Mouse (Mus musculus): ENCODE measurements around the gene Trp53i11. TPM values are rescaled to one million over a fixed set of nuclear protein-coding genes. Genes with fewer than 3 reads are reported as not detected.

Gene Trp53i11
- total and polyA plus RNA-seq, 3 experiments = 0.36 to 32.1 (median 0.73) TPM

GRCm38 (mm10) chr2:93178313-93178677, 9.1 kb upstream of the Trp53i11 start:
- in situ Hi-C loops (cut with MboI; ENCODE audit: low pct_ligation_motif_present, low pct_unique_long_range_greater_than_20kb, low sequenced_read_pairs) = loop anchor here (10.0 kb wide), 1 partner anchor 53 kb away; no protein-coding TSS in a partner anchor
- H3K36me3 ChIP-seq (replicated peaks in 1 of 2; ENCODE audit: control insufficient read depth in 1 of 2, insufficient read depth in 1 of 2, low read length in 1 of 2) = no peaks in the 10 kb centered on the region
- no peak overlapping the region for H3K27ac ChIP-seq (ENCODE audit: insufficient read depth, low read depth)
- H3K9me3 ChIP-seq (replicated peaks; ENCODE audit: low read length) = no peaks in the 10 kb centered on the region
- dilution Hi-C loops (cut with MboI; ENCODE audit: extremely low pct_ligation_motif_present, extremely low pct_unique_long_range_greater_than_20kb, low sequenced_read_pairs) = no loop called here
- H3K79me2 ChIP-seq (replicated peaks; ENCODE audit: control insufficient read depth, extremely low read depth, insufficient read depth, poor library complexity, severe bottlenecking) = no peaks in the 10 kb centered on the region
- H3K4me3 ChIP-seq (replicated peaks in 1 of 3; ENCODE audit: low read depth in 2 of 3, low read length in 2 of 3, poor library complexity in 1 of 3) = no peak overlapping the region
- no peak overlapping the region for H3K4me2 ChIP-seq (ENCODE audit: insufficient read depth, low read depth, poor library complexity, severe bottlenecking)
- H3K9ac ChIP-seq (ENCODE audit: insufficient read depth, low read depth) = no peak overlapping the region
- peaks cover 17 to 18% of the 10 kb centered on the region in 2 experiments for H3K4me1 ChIP-seq (ENCODE audit: control insufficient read depth in 1 of 2, insufficient read depth in 2 of 2)
- H3K27me3 ChIP-seq (replicated peaks) = peaks cover 91% of the 10 kb centered on the region
- TF ChIP-seq IRF4 (IDR thresholded peaks at IDR 0.05; ENCODE audit: low read depth, low read length) (no peak), MAFK (IDR thresholded peaks at IDR 0.05; ENCODE audit: insufficient replicate concordance, low read length) (peak; percentile 61)
- DNase-seq (ENCODE audit: extremely low read depth) = no peak

- no peak overlapping the region for H3K4me3 ChIP-seq (replicated peaks in 1 of 3; ENCODE audit: low read depth in 2 of 3, low read length in 2 of 3, poor library complexity in 1 of 3)
- no peaks in the 10 kb centered on the region for H3K36me3 ChIP-seq (replicated peaks in 1 of 2; ENCODE audit: control insufficient read depth in 1 of 2, insufficient read depth in 1 of 2, low read length in 1 of 2)
- peaks cover 18 to 20% of the 10 kb centered on the region in 2 experiments for H3K4me1 ChIP-seq (ENCODE audit: control insufficient read depth in 1 of 2, insufficient read depth in 2 of 2)
- H3K27ac ChIP-seq (ENCODE audit: insufficient read depth, low read depth) = no peak overlapping the region
- no peaks in the 10 kb centered on the region for H3K79me2 ChIP-seq (replicated peaks; ENCODE audit: control insufficient read depth, extremely low read depth, insufficient read depth, poor library complexity, severe bottlenecking)
- no peaks in the 10 kb centered on the region for H3K9me3 ChIP-seq (replicated peaks; ENCODE audit: low read length)
- dilution Hi-C loops (cut with MboI; ENCODE audit: extremely low pct_ligation_motif_present, extremely low pct_unique_long_range_greater_than_20kb, low sequenced_read_pairs) = no loop called here
- DNase-seq (ENCODE audit: extremely low read depth) = no peak
- no peak overlapping the region for H3K4me2 ChIP-seq (ENCODE audit: insufficient read depth, low read depth, poor library complexity, severe bottlenecking)
- no peak overlapping the region for H3K9ac ChIP-seq (ENCODE audit: insufficient read depth, low read depth)
- TF ChIP-seq MAZ (IDR thresholded peaks at IDR 0.05; ENCODE audit: low read depth, low read length) (no peak), MAX (IDR thresholded peaks at IDR 0.05; ENCODE audit: low read length) (no peak), HCFC1 (IDR thresholded peaks at IDR 0.05; ENCODE audit: low read depth, low read length) (no peak), PAX5 (IDR thresholded peaks at IDR 0.05; ENCODE audit: low read length) (no peak), MAFK (IDR thresholded peaks at IDR 0.05; ENCODE audit: insufficient replicate concordance, low read length) (no peak), NRF1 (IDR thresholded peaks at IDR 0.05; ENCODE audit: low read depth, low read length) (no peak), POLR2A (IDR thresholded peaks at IDR 0.05; ENCODE audit: low read depth, low read length) (no peak), SIN3A (IDR thresholded peaks at IDR 0.05; ENCODE audit: low read length) (no peak), E2F4 (IDR thresholded peaks at IDR 0.05; ENCODE audit: insufficient replicate concordance, low read depth, low read length) (no peak)
- in situ Hi-C loops (cut with MboI; ENCODE audit: low pct_ligation_motif_present, low pct_unique_long_range_greater_than_20kb, low sequenced_read_pairs) = loop anchor here (10.0 kb wide), 2 partner anchors 55 to 275 kb away; no protein-coding TSS in a partner anchor
- peaks cover 93% of the 10 kb centered on the region for H3K27me3 ChIP-seq (replicated peaks)
Observed at GRCm38 (mm10) chr2:93179603-93180002, 7.7 kb upstream of the Trp53i11 start.

GRCm38 (mm10) chr2:93180077-93180844, 7.1 kb upstream of the Trp53i11 start:
- peak; percentile 47 for DNase-seq (ENCODE audit: extremely low read depth)
- no peak overlapping the region; the same call in 1 of the 2 replicates for H3K9ac ChIP-seq (ENCODE audit: insufficient read depth, low read depth)
- dilution Hi-C loops (cut with MboI; ENCODE audit: extremely low pct_ligation_motif_present, extremely low pct_unique_long_range_greater_than_20kb, low sequenced_read_pairs) = no loop called here
- peaks cover 18 to 20% of the 10 kb centered on the region in 2 experiments for H3K4me1 ChIP-seq (ENCODE audit: control insufficient read depth in 1 of 2, insufficient read depth in 2 of 2)
- no peaks in the 10 kb centered on the region for H3K9me3 ChIP-seq (replicated peaks; ENCODE audit: low read length)
- H3K4me2 ChIP-seq (ENCODE audit: insufficient read depth, low read depth, poor library complexity, severe bottlenecking) = peak overlapping the region; percentile 62
- TF ChIP-seq ZNF384 (IDR thresholded peaks at IDR 0.05; ENCODE audit: low read depth, low read length) (peak; percentile 75), TBP (conservative IDR thresholded peaks at IDR 0.05; ENCODE audit: low read depth, low read length) (no peak), IRF4 (IDR thresholded peaks at IDR 0.05; ENCODE audit: low read depth, low read length) (peak; percentile 14; the same call in 1 of the 2 replicates), MAX (IDR thresholded peaks at IDR 0.05; ENCODE audit: low read length) (peak; percentile 43), UBTF (IDR thresholded peaks at IDR 0.05; ENCODE audit: low read depth, low read length) (peak; percentile 49; the same call in 1 of the 2 replicates), TCF12 (IDR thresholded peaks at IDR 0.05; ENCODE audit: low read depth, low read length) (peak; percentile 31; the same call in 1 of the 2 replicates)
- no peaks in the 10 kb centered on the region for H3K79me2 ChIP-seq (replicated peaks; ENCODE audit: control insufficient read depth, extremely low read depth, insufficient read depth, poor library complexity, severe bottlenecking)
- no peak overlapping the region for H3K27ac ChIP-seq (ENCODE audit: insufficient read depth, low read depth)
- no peak overlapping the region for H3K4me3 ChIP-seq (replicated peaks in 1 of 3; ENCODE audit: low read depth in 2 of 3, low read length in 2 of 3, poor library complexity in 1 of 3)
- H3K36me3 ChIP-seq (replicated peaks in 1 of 2; ENCODE audit: control insufficient read depth in 1 of 2, insufficient read depth in 1 of 2, low read length in 1 of 2) = no peaks in the 10 kb centered on the region
- in situ Hi-C loops (cut with MboI; ENCODE audit: low pct_ligation_motif_present, low pct_unique_long_range_greater_than_20kb, low sequenced_read_pairs) = loop anchor here (10.0 kb wide), 1 partner anchor 275 kb away; no protein-coding TSS in a partner anchor
- peaks cover 95% of the 10 kb centered on the region for H3K27me3 ChIP-seq (replicated peaks)

Measured in CH12.LX (cell line).